Mouse (Mus musculus) heart, adult 2 months (tissue): Measurements from ENCODE around the gene Xpc. TPM values are rescaled to one million over a fixed set of nuclear protein-coding genes. Genes with fewer than 3 reads are reported as not detected.

ENCODE experiments used
- DNase-seq, 2 experiments: peaks; one replicate each; pipeline ENCODE4 v3.0.0; 2021
- H3K27ac ChIP-seq: fragments of 200-600 bp; 2 replicates; pipeline ENCODE4 v1.8.1; 2022
- H3K27me3 ChIP-seq: fragments of 200-500 bp; 2 replicates; pipeline ENCODE4 v1.6.1; 2012; ENCODE audit warnings: mild to moderate bottlenecking, low read length, inconsistent platforms, mixed read lengths; ENCODE audit not compliant: control insufficient read depth, insufficient read depth
- H3K36me3 ChIP-seq: fragments of 200-500 bp; 2 replicates; pipeline ENCODE4 v1.6.1; 2012; ENCODE audit warnings: low read length, inconsistent platforms; ENCODE audit not compliant: control insufficient read depth, insufficient read depth
- H3K4me1 ChIP-seq: fragments of 200-500 bp; 2 replicates; pipeline ENCODE4 v1.6.1; 2011; ENCODE audit warnings: low read length; ENCODE audit not compliant: control insufficient read depth, insufficient read depth
- H3K4me3 ChIP-seq: fragments of 200-600 bp; 2 replicates; pipeline ENCODE4 v1.8.1; 2022
- H3K79me2 ChIP-seq: fragments of 200-500 bp; replicated peaks from 2 replicates; pipeline ENCODE4 v1.6.1; 2012; ENCODE audit warnings: mild to moderate bottlenecking, inconsistent platforms, low read length, moderate library complexity, mixed read lengths; ENCODE audit not compliant: control insufficient read depth, insufficient read depth
- H3K9ac ChIP-seq: fragments of 200-500 bp; 2 replicates; pipeline ENCODE4 v1.6.1; 2012; ENCODE audit warnings: low read depth, mild to moderate bottlenecking, control low read depth, inconsistent platforms, low read length, mixed read lengths
- CTCF ChIP-seq: fragments of 200-600 bp; IDR thresholded peaks from 2 replicates; pipeline ENCODE4 v1.8.1; 2022; ENCODE audit warnings: antibody characterized with exemption, mild to moderate bottlenecking, moderate library complexity
- EP300 ChIP-seq: fragments of 200-500 bp; IDR thresholded peaks from 2 replicates; pipeline ENCODE4 v1.6.1; 2011; ENCODE audit warnings: low read depth, low read length, control low read depth; ENCODE audit not compliant: insufficient read depth
- POLR2A ChIP-seq: fragments of 200-500 bp; IDR thresholded peaks from 2 replicates; pipeline ENCODE4 v1.6.1; 2011; ENCODE audit warnings: mild to moderate bottlenecking, low read depth, low read length, control low read depth; ENCODE audit not compliant: insufficient read depth
- WGBS: fragments of 180-500 bp; shearing (Covaris S2); methylation state at CpG from one replicate; pipeline ENCODE4 v1.1.7; 2018; 5-methylcytosine and 5-hydroxymethylcytosine counted together
- intact Hi-C: fragments of 180-260 bp; cut with DNase I; formaldehyde crosslinking; loops from one replicate; pipeline ENCODE4 v1.15.1; 2025
- polyA plus RNA-seq: library from polyadenylated mRNA; depleted of rRNA; stranded (reverse); fragments of >200 nt; gene quantifications from 2 replicates; pipeline ENCODE4 v1.2.3, GENCODE M21; 2012
- total RNA-seq, 2 experiments: library from RNA; stranded (reverse); gene quantifications; 2 replicates each; pipeline ENCODE4 v1.2.3; 2021

Xpc gene
- total and polyA plus RNA-seq, 3 experiments: 5.6 to 10.7 (median 9.3) TPM

- no peaks in the 10 kb centered on the region for H3K4me1 ChIP-seq
- H3K4me3 ChIP-seq: no peak overlapping the region
- H3K36me3 ChIP-seq: peaks cover 2% of the 10 kb centered on the region; the same call in 1 of the 2 replicates
- H3K27me3 ChIP-seq: no peaks in the 10 kb centered on the region
- no peak overlapping the region for H3K9ac ChIP-seq
- DNase-seq: no peak
- 70% methylated on average over 1 of the region's 1 CpGs for WGBS
- no peaks in the 10 kb centered on the region for H3K79me2 ChIP-seq
- H3K27ac ChIP-seq: no peak overlapping the region
- intact Hi-C loops: no loop called here
- TF ChIP-seq CTCF (no peak), POLR2A (no peak), EP300 (no peak)
These were observed 48.6 kb downstream of the Xpc start for GRCm38 (mm10) chr6:91467106-91467505.

DNA sequence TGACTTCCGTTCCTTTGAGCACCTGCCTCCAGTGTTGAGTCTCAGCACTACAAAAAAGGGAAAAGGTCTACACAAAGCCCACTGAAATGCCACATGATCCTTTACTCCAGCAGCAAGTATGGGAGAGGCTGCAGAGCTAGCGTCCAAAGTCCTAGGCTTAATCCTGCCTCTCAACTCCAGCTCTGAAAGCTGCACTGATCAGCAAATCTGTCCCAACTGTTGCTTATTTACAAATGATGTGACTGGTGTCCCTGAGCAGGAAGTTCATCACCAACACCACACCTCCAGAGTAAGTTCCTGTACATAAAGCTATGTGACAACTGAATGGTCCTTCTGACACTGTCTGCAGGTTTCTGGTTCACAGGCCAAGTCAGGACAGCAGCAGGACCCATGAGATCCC is 49.9 kb downstream of the Xpc start:
- Histone ChIP-seq H3K79me2 (no peaks in the 10 kb centered on the region), H3K4me3 (no peak overlapping the region), H3K9ac (no peak overlapping the region), H3K4me1 (no peaks in the 10 kb centered on the region), H3K36me3 (peaks cover 2% of the 10 kb centered on the region; the same call in 1 of the 2 replicates), H3K27ac (no peak overlapping the region), H3K27me3 (no peaks in the 10 kb centered on the region)
- 84% methylated on average over 2 of the region's 2 CpGs for WGBS
- TF ChIP-seq POLR2A (no peak), EP300 (no peak), CTCF (no peak)
- intact Hi-C loops: no loop called here
- no peak for DNase-seq

DNA sequence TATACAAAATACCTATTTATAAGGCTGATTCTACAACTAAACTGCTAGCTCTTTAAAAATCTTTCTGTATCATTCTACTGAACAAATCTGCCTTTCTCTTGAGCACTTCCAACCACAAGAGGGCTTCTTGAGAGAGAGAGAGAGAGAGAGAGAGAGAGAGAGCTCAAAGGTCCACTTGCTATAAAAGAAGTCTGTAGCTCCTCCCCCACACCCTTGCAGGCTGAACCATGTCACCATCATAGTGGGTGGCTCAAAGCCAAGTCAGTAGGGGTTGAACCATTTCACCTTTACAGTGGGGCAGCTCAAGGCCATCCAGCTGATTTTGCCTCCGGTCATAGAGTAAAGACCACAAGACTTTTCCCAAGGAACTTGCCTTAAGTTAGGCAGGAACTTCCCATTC is 56.2 kb downstream of the Xpc start:
- Histone ChIP-seq H3K4me1 (no peaks in the 10 kb centered on the region), H3K9ac (no peak overlapping the region), H3K4me3 (no peak overlapping the region), H3K79me2 (no peaks in the 10 kb centered on the region), H3K36me3 (no peaks in the 10 kb centered on the region), H3K27ac (no peak overlapping the region), H3K27me3 (0 out of 2 replicates have a peak, but pooled peaks cover 1% of the 10 kb centered on the region)
- WGBS: 68% methylated on average over 1 of the region's 1 CpGs
- no peak for DNase-seq
- intact Hi-C loops: no loop called here
- TF ChIP-seq CTCF (no peak), EP300 (no peak), POLR2A (no peak)

GRCm38 (mm10) chr6:91454546-91454945 is 61.1 kb downstream of the Xpc start:
- intact Hi-C loops: no loop called here
- TF ChIP-seq CTCF (no peak), EP300 (no peak), POLR2A (no peak)
- Histone ChIP-seq H3K27ac (no peak overlapping the region), H3K36me3 (no peaks in the 10 kb centered on the region), H3K4me1 (no peaks in the 10 kb centered on the region), H3K4me3 (no peak overlapping the region), H3K27me3 (peaks cover 1% of the 10 kb centered on the region; the same call in 1 of the 2 replicates), H3K9ac (no peak overlapping the region), H3K79me2 (no peaks in the 10 kb centered on the region)
- no peak for DNase-seq
- WGBS: 34% methylated on average over 5 of the region's 5 CpGs

DNA sequence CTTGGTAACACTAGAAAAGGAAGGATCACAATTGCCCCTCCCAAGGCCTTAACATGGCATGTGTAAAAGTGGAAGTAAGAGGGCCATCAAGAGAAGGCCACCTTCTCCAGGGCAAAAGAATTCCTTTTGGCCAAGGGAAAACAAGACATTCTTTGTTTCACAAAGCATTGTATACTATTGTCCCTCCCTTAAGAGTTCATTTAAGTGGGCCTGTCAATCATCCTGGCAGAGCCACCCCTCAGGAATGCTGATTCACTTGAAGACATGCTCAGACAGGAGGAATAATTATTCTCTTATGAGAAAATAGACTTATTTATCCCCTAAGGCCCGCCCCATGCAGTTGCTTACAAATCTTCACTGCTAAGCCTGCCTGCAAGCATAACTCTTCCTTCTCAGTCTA is 63.6 kb downstream of the Xpc start:
- TF ChIP-seq POLR2A (no peak), CTCF (no peak), EP300 (no peak)
- 39% methylated on average over 1 of the region's 1 CpGs for WGBS
- no peak for DNase-seq
- Histone ChIP-seq H3K9ac (no peak overlapping the region), H3K27ac (no peak overlapping the region), H3K27me3 (peaks cover 1% of the 10 kb centered on the region; the same call in 1 of the 2 replicates), H3K4me1 (no peaks in the 10 kb centered on the region), H3K4me3 (no peak overlapping the region), H3K36me3 (no peaks in the 10 kb centered on the region), H3K79me2 (no peaks in the 10 kb centered on the region)
- intact Hi-C loops: no loop called here

DNA sequence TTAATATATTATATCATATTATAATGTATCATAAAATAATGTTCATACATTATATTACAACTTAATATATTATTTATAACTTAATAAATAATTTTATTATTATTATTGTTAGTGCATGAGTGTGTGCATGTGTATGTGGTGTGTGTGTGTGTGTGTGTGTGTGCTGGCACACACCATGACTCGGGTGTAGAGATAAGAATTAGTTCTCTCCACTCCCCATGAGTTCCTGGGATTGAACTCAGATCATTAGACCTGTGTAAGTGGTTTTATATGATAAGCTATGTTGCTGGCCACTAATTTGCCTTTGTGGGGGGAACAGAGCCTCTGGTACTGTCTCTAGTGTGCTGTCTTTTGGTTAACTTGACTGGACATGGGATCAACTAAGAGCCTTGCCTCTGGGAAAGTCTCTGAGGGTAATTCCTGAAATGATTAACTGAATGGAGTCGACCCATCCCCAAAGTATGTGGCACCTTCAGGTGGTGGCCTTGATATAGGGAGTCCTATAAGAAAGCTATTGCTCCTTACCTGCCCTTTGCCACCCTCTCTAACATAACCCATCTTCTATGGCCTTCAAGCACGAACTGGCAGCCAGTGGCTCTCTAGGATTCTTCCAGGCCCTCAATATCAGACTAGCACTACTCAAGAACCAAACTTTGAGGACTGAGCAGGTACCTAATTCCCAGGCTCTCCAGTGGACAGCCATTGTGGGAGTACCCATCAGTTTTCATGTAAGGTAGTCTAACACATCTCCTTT is 66.0 kb downstream of the Xpc start:
- no peaks in the 10 kb centered on the region; the same call in 1 of the 2 replicates for H3K27me3 ChIP-seq
- no peak overlapping the region for H3K9ac ChIP-seq
- no peak for DNase-seq
- H3K36me3 ChIP-seq: no peaks in the 10 kb centered on the region
- H3K79me2 ChIP-seq: no peaks in the 10 kb centered on the region
- no peak overlapping the region for H3K27ac ChIP-seq
- intact Hi-C loops: no loop called here
- 34% methylated on average over 3 of the region's 3 CpGs for WGBS
- no peaks in the 10 kb centered on the region for H3K4me1 ChIP-seq
- no peak overlapping the region for H3K4me3 ChIP-seq
- no peak for TF ChIP-seq EP300
- no peak for TF ChIP-seq CTCF
- TF ChIP-seq POLR2A: no peak
